Mouse (Mus musculus) heart, postnatal 14 days (tissue): ENCODE measurements around the gene Pgbd5. TPM values are rescaled to one million over a fixed set of nuclear protein-coding genes. Genes with fewer than 3 reads are reported as not detected.

ENCODE experiments used
- DNase-seq, 2 experiments: peaks; one replicate each; pipeline ENCODE4 v3.0.0; 2021 to 2022
- intact Hi-C: fragments of 180-260 bp; cut with DNase I; formaldehyde crosslinking; loops from one replicate; pipeline ENCODE4 v1.15.1; 2025
- total RNA-seq, 2 experiments: library from RNA; stranded (reverse); gene quantifications; 2 replicates each; pipeline ENCODE4 v1.2.3; 2021

Pgbd5 gene
- total RNA-seq, 2 experiments from 2014 or later: 2.0 to 2.2 TPM

DNA sequence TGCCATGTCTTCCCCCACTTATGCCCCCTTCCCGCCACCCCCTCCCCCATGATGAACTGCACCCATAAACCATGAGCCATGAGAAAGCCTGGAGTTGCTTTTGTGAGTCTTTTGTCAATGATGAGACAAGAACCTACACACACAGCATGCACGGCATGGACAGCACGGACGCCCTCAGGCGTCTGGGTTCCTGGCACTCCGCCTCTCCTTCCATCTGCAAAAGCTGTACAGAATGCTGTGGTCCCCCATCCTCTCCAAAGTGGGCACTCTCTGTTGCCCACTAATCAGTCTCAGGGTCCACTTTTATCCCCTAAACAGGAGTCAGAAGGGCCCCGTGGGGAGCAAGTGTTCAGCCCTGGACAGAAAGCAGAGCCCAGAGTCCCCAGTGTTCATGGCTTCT is 44.5 kb downstream of the Pgbd5 start:
- intact Hi-C loops: loop anchor here (5.0 kb wide), 1 partner anchor 127 kb away; the partner anchor contains the start of gene Cog2
- no peak for DNase-seq

- no peak for DNase-seq
- intact Hi-C loops: no loop called here
These were observed 45.5 kb downstream of the Pgbd5 start for GRCm38 (mm10) chr8:124393927-124394326.

GRCm38 (mm10) chr8:124393013-124393412 is 46.4 kb downstream of the Pgbd5 start:
- DNase-seq: no peak
- intact Hi-C loops: no loop called here

- DNase-seq: no peak
- intact Hi-C loops: no loop called here
These were observed 47.0 kb downstream of the Pgbd5 start for GRCm38 (mm10) chr8:124392271-124393012.

DNA sequence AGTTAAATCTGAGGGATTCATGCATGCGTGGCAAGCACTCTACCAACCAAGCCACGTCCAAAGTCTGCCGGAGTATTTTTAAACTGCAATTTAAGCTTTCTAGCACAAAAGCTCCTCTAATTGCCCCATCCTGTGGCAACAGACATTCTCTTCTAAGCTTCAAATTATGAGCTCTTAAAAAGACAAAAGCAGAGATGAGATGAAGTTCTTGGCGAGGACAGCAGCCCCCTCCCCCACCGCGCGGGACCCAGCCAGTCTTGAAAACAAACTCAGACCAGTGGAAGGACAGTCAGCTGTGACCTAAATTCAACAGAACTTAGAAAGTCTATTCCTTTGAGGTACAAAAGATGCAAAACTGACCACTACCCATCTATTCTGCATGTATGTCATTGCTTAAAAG is 48.3 kb downstream of the Pgbd5 start:
- intact Hi-C loops: no loop called here
- no peak for DNase-seq

GRCm38 (mm10) chr8:124389495-124389894 is 50.0 kb downstream of the Pgbd5 start:
- no peak for DNase-seq
- intact Hi-C loops: no loop called here

DNA sequence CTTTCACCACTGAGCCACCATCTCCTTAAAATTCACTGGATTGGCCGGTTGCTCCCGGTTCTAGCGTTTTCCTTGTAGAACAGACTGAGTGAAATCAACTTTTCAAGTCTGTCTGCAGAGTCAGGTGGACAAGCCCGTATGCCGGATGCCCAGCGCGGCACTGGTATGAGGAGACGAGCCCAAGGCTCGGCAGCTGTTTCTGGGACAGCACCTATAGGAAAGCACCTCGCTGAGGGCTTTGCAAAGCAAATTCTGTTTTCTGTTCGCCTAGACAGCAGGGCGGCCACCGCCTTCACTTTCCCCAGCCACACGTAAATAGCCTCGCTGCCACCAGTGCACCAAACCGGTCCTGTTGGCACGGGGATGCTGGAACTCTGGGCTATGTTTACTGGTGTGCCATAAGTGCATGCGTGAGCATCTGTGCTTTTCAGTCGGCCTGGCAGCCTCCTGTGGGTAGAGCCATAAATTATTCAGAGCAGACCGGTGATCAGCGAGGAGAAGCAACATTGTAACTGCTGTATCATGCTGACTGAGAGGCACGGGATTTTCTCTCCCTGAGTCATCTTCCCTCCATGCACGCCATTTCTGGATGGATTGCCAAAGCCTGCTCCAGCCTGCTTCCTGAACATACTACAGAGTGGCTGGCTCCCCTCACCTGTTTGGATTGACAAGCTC is 53.1 kb downstream of the Pgbd5 start:
- DNase-seq: no peak
- intact Hi-C loops: no loop called here

DNA sequence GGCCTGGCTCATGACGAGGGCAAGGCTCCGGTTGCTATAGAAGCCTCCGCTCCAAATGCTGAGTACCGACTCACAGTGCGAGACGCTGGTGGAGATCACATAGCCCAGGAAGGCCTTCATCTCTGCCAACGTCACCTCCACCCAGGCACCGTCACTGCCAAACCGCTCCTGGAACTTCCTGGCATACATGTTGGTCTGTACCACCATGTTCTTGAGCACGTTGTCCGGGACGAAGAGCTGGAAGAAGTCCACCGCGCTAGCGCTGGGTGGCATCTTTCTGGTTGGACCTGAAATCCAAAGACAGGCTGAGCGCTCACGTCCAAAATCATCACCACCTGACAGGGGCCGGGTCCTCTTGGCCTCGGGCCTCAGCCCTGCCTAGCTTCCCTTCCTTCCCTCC is 55.1 kb downstream of the Pgbd5 start:
- DNase-seq: no peak
- intact Hi-C loops: no loop called here

DNA sequence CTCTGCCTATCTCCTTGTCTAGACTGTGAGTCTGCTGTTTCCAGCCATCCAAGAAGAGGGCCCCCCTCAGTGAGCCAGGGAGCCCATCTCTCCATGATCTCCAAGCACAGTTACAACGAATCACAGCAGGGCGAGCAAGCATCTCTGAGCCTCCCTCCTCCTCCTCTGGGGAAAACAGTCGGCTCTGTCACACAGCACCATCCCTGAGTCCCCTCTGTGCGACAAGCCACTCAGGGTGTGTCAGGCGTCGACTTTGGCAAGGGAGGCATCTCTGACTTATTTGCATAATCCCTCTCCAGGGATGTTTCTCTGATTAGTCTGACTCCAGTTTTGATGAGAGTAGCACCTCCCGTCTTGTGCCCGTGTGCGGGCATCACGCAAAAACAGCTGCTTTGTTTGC is 57.2 kb downstream of the Pgbd5 start:
- intact Hi-C loops: no loop called here
- DNase-seq: no peak

- DNase-seq: no peak
- intact Hi-C loops: no loop called here
These were observed 60.2 kb downstream of the Pgbd5 start for GRCm38 (mm10) chr8:124379289-124379688.

DNA sequence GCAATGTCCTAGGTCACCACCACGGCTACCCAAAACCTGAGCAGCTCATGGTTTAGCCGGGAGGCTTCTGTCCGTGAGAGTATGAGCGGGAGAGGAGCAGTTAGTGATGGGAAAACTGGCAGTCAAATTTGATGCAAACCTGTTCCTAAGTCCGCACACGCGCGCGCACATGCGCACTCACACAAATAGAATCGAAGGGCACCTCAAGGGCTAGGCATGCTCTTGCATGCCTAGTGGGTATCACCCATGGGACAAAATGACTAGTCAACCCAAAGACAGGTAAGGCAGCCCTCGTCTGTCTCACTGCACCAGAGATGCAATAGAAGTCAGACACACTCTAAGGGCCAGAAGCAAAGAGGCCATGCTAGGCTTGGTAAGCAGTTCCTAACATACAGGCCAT is 63.1 kb downstream of the Pgbd5 start:
- intact Hi-C loops: no loop called here

DNA sequence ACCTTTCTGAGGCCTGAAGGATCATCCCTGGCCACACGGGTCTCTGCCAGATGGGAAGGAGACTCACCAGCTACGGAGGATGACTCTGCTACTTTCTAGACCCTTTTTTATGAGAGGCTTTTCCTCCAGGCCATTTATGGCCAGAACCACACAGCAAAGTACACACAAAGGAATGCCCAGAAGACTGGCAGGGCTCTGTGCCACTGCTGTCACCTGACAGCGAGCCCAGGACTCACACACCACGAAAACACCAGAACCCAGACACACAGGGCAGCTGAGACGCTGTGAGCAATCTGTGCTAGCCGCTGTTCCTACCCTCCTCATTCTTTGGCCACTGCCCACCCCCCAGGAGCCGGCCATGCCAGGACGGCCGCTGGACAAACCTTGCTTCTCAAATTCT is 63.7 kb downstream of the Pgbd5 start:
- intact Hi-C loops: no loop called here

More for the DNA sequence above, 63.1 kb downstream of the Pgbd5 start:
- no peak for DNase-seq

GRCm38 (mm10) chr8:124375168-124375567 is 64.3 kb downstream of the Pgbd5 start:
- DNase-seq: peak in 1 of 2 experiments; percentile 33
- intact Hi-C loops: no loop called here

More for the DNA sequence above, 63.7 kb downstream of the Pgbd5 start:
- no peak for DNase-seq

DNA sequence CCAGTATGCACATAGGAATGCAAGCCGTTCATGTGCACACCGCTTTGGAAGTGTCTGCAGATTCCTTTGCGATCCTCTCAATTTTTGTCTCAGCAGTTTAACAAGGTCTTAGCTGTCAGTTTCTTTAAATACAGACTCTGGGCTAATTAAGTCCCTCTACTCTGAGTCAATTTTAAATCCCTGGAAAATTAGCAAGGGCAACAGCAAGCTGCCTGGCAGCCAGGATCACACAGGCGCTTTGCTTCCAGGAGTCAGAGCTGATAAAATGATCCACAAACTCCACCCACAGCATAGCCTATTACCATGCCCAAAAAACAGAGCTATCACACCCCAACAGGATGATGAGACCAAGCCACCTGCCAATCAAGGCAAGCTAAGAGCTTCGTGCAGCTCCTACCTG is 65.7 kb downstream of the Pgbd5 start:
- intact Hi-C loops: no loop called here
- no peak for DNase-seq

DNA sequence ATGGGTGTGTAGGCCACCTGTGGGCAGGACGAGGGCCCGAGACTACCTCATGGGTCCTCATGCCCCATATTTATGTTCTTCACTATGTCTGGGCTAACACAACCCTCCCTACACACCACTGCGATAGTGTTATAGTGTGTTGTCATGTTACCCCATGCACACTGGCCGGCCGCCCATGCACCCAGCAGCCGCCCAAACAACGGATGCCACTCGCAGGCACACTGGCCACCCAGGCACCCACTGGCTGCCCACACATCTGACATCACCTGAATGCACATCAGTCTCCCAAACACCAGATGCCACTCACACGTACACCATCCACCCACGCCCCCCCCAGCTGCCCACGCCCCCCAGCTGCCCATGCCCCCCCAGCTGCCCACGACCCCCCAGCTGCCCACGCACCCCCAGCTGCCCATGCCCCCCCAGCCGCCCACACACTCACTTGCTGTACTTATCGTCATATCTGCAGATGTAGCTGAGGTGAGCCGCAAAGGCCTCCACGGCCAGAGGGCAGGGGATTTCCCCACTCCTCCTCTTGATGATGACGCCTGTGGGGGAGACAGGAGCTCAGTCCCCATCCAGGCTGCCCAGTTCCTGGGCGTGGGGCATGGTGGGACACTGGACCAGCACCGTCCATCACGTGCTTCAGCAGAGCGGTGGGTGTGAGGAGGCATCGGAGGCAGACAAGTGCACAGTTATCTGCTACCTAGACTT is 67.9 kb downstream of the Pgbd5 start:
- DNase-seq: no peak
- intact Hi-C loops: no loop called here

- no peak for DNase-seq
- intact Hi-C loops: no loop called here
These were observed 68.9 kb downstream of the Pgbd5 start for GRCm38 (mm10) chr8:124370422-124371183.

GRCm38 (mm10) chr8:124368213-124368612 is 71.2 kb downstream of the Pgbd5 start:
- intact Hi-C loops: no loop called here
- DNase-seq: peak; percentile 61 to 78

- no peak for DNase-seq
- intact Hi-C loops: no loop called here
These were observed 76.1 kb downstream of the Pgbd5 start for GRCm38 (mm10) chr8:124363337-124363736.

DNA sequence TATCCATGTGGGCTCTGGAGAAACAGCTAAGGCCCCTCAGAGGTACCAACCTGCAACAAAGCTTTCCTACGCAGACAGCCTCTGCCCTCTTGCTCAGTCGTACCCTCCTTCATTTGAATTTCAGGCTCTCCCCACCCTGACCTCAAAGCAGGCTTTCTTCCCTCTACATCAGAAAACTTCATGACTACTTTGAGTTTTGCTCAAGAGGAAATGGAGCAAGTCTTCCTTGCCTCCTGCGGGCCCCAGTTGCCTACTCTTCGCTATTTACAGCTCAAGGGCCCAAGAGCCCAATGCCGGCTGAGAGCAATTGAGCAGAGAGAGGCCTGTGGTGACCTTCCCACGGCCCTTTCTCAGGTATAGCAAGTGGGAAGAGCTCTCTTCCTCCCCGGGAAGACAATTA is 76.9 kb downstream of the Pgbd5 start:
- no peak for DNase-seq
- intact Hi-C loops: no loop called here

GRCm38 (mm10) chr8:124361773-124362427 is 77.6 kb downstream of the Pgbd5 start:
- intact Hi-C loops: no loop called here
- DNase-seq: no peak
